Mouse (Mus musculus): ENCODE measurements around the gene Nr1d1. TPM values are rescaled to one million over a fixed set of nuclear protein-coding genes. Genes with fewer than 3 reads are reported as not detected.

Nr1d1 gene
- polyA plus RNA-seq, 1 experiment from 2014 or later: 0.93 TPM

DNA sequence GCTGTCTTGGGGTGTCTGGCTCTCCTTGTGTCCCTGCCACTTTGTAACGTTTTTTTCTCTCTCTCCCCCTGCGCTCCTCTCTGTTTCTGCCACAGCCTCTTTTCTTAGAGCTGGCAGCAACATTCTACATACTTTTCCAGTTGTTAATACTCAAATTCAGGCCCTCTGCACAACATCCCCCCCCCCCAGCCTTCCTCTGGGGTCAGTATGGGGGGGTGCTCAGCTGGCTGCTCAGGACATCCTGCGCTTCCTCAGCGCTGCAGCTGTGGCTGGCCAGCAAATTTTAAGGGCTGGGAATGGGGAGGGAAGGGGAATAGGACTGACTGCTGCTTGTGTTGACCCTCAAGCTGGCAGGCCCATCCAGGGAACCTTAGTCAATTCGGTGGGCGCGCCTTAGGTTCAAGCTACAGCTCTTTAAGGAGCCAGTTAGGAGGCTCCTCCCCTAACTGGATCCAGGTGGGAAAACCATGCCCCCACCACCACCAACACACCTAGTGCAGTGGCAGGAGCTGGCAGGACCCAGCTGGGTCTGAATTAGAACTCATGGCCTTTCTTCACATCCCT is 30.6 kb downstream of the Nr1d1 start:
- 37% methylated on average over 7 of the region's 7 CpGs for WGBS

GRCm38 (mm10) chr11:98743655-98744345 is 31.3 kb downstream of the Nr1d1 start:
- peak overlapping the region; percentile 53 for H3K4me2 ChIP-seq
- H3K4me3 ChIP-seq (ENCODE audit: low read depth, low read length): peak overlapping the region; percentile 73
- WGBS: 6% methylated on average over 9 of the region's 9 CpGs
- ATAC-seq (ENCODE audit: low FRiP score): peak; percentile 30; the same call in 1 of the 2 replicates
- H3K4me1 ChIP-seq (ENCODE audit: control insufficient read depth, insufficient read depth, low read length): peaks cover 70% of the 10 kb centered on the region
- H3K9me3 ChIP-seq (ENCODE audit: control insufficient read depth, low read length): no peaks in the 10 kb centered on the region
- H3K36me3 ChIP-seq (ENCODE audit: control insufficient read depth, insufficient read depth, low read length): no peaks in the 10 kb centered on the region
- DNase-seq (ENCODE audit: low spot score, missing footprints): peak; percentile 95
- no peaks in the 10 kb centered on the region for H3K27me3 ChIP-seq (ENCODE audit: control insufficient read depth, insufficient read depth, low read length)
- peak overlapping the region; percentile 90 for H3K9ac ChIP-seq (ENCODE audit: low read length)
- peak overlapping the region; percentile 93 for H3K27ac ChIP-seq (ENCODE audit: low read depth, low read length)

More for the DNA sequence above, 30.6 kb downstream of the Nr1d1 start:
- peak overlapping the region; percentile 73 for H3K4me3 ChIP-seq (ENCODE audit: low read depth, low read length)
- peak overlapping the region; percentile 93 for H3K27ac ChIP-seq (ENCODE audit: low read depth, low read length)
- H3K36me3 ChIP-seq (ENCODE audit: control insufficient read depth, insufficient read depth, low read length): no peaks in the 10 kb centered on the region
- H3K9ac ChIP-seq (ENCODE audit: low read length): peak overlapping the region; percentile 90
- ATAC-seq (ENCODE audit: low FRiP score): no peak
- no peak for DNase-seq (ENCODE audit: low spot score, missing footprints)
- peak overlapping the region; percentile 53 for H3K4me2 ChIP-seq
- H3K4me1 ChIP-seq (ENCODE audit: control insufficient read depth, insufficient read depth, low read length): peaks cover 75% of the 10 kb centered on the region
- H3K9me3 ChIP-seq (ENCODE audit: control insufficient read depth, low read length): no peaks in the 10 kb centered on the region
- H3K27me3 ChIP-seq (ENCODE audit: control insufficient read depth, insufficient read depth, low read length): no peaks in the 10 kb centered on the region

DNA sequence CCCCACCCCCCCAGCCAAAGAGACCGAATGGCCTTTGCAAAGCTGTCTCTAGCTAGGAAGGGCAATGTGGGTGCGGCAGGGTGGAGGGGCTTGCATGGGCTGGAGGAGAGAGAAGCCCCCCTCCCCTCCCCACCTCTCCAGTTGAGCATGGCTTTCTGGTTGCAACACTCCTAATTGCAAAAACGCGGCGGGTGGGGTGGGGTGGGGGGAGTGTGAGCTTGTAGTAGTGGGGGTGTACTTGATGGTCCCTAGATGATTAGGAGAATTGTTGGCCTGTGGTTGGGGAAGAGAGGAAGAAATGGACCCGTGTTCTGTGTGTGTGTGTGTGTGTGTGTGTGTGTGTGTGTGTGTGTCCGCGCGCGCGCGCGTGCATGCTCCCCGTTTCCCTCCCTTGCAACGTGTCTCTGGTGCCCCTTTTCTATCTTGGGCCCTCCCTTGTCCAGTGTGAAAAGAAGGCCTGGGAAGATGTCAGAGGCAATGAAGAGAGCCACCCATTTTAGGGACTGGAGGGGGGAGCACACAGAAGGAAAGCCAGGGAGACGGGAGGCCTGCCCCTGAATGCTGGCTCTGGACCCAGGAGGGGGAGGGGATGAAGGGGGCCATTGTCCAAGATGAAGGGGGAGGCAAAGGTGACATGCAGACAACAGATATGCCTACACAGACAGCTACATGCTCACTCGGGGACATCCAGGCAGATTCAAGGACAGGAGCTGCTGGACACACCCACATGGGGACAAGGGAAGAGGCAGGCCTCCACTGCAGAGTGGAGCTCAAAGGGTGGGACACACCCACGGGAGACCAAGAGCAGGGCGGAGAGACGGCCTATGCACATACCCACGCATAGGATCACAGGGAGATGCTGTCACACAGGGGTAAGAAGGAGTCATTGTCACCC is 32.5 kb downstream of the Nr1d1 start:
- 2% methylated on average over 21 of the region's 21 CpGs for whole genome bisulfite sequencing
- DNase-seq (ENCODE audit: low spot score, missing footprints) (peak; percentile 90), ATAC-seq (ENCODE audit: low FRiP score) (peak; percentile 5; the same call in 1 of the 2 replicates)
- peak overlapping the region; percentile 73 for H3K4me3 ChIP-seq (ENCODE audit: low read depth, low read length)
- H3K36me3 ChIP-seq (ENCODE audit: control insufficient read depth, insufficient read depth, low read length): no peaks in the 10 kb centered on the region
- H3K4me1 ChIP-seq (ENCODE audit: control insufficient read depth, insufficient read depth, low read length): peaks cover 61% of the 10 kb centered on the region
- peak overlapping the region; percentile 53 for H3K4me2 ChIP-seq
- peak overlapping the region; percentile 90 for H3K9ac ChIP-seq (ENCODE audit: low read length)
- no peaks in the 10 kb centered on the region for H3K27me3 ChIP-seq (ENCODE audit: control insufficient read depth, insufficient read depth, low read length)
- peak overlapping the region; percentile 93 for H3K27ac ChIP-seq (ENCODE audit: low read depth, low read length)
- no peaks in the 10 kb centered on the region for H3K9me3 ChIP-seq (ENCODE audit: control insufficient read depth, low read length)

GRCm38 (mm10) chr11:98741622-98742396 is 33.3 kb downstream of the Nr1d1 start:
- Histone ChIP-seq H3K27me3 (ENCODE audit: control insufficient read depth, insufficient read depth, low read length) (no peaks in the 10 kb centered on the region), H3K4me1 (ENCODE audit: control insufficient read depth, insufficient read depth, low read length) (peaks cover 54% of the 10 kb centered on the region), H3K4me2 (peak overlapping the region; percentile 53), H3K9me3 (ENCODE audit: control insufficient read depth, low read length) (no peaks in the 10 kb centered on the region), H3K27ac (ENCODE audit: low read depth, low read length) (peak overlapping the region; percentile 93), H3K4me3 (ENCODE audit: low read depth, low read length) (peak overlapping the region; percentile 73), H3K36me3 (ENCODE audit: control insufficient read depth, insufficient read depth, low read length) (no peaks in the 10 kb centered on the region), H3K9ac (ENCODE audit: low read length) (peak overlapping the region; percentile 90)
- ATAC-seq (ENCODE audit: low FRiP score) (peak; percentile 78), DNase-seq (ENCODE audit: low spot score, missing footprints) (peak; percentile 98)
- WGBS: under 1% methylated on average over 75 of the region's 86 CpGs

- peak overlapping the region; percentile 93 for H3K27ac ChIP-seq (ENCODE audit: low read depth, low read length)
- H3K9me3 ChIP-seq (ENCODE audit: control insufficient read depth, low read length): no peaks in the 10 kb centered on the region
- H3K27me3 ChIP-seq (ENCODE audit: control insufficient read depth, insufficient read depth, low read length): no peaks in the 10 kb centered on the region
- peak; percentile 0; the same call in 1 of the 2 replicates for ATAC-seq (ENCODE audit: low FRiP score)
- peak; percentile 93 for DNase-seq (ENCODE audit: low spot score, missing footprints)
- H3K4me3 ChIP-seq (ENCODE audit: low read depth, low read length): peak overlapping the region; percentile 73
- WGBS: under 1% methylated on average over 17 of the region's 17 CpGs
- H3K4me2 ChIP-seq: peak overlapping the region; percentile 53
- H3K4me1 ChIP-seq (ENCODE audit: control insufficient read depth, insufficient read depth, low read length): peaks cover 47% of the 10 kb centered on the region
- H3K9ac ChIP-seq (ENCODE audit: low read length): peak overlapping the region; percentile 90
- H3K36me3 ChIP-seq (ENCODE audit: control insufficient read depth, insufficient read depth, low read length): no peaks in the 10 kb centered on the region
Observed at GRCm38 (mm10) chr11:98741051-98741620, 34.0 kb downstream of the Nr1d1 start.

GRCm38 (mm10) chr11:98740393-98741050 is 34.6 kb downstream of the Nr1d1 start, which contains the start of gene Thra:
Gene Thra, plus strand, starts transcription at chr11:98740638.
- peak within 1 kb of the TSS; percentile 93 for H3K27ac ChIP-seq (ENCODE audit: low read depth, low read length)
- peak within 1 kb of the TSS; percentile 53 for H3K4me2 ChIP-seq
- peak; percentile 96 for DNase-seq (ENCODE audit: low spot score, missing footprints)
- WGBS: under 1% methylated on average over 22 of the region's 22 CpGs
- peaks cover 44% of the 10 kb centered on the region for H3K4me1 ChIP-seq (ENCODE audit: control insufficient read depth, insufficient read depth, low read length)
- peak within 1 kb of the TSS; percentile 90 for H3K9ac ChIP-seq (ENCODE audit: low read length)
- peak; percentile 22 for ATAC-seq (ENCODE audit: low FRiP score)
- no peaks in the 10 kb centered on the region for H3K36me3 ChIP-seq (ENCODE audit: control insufficient read depth, insufficient read depth, low read length)
- no peaks in the 10 kb centered on the region for H3K27me3 ChIP-seq (ENCODE audit: control insufficient read depth, insufficient read depth, low read length)
- peak within 1 kb of the TSS; percentile 73 for H3K4me3 ChIP-seq (ENCODE audit: low read depth, low read length)
- H3K9me3 ChIP-seq (ENCODE audit: control insufficient read depth, low read length): no peaks in the 10 kb centered on the region

GRCm38 (mm10) chr11:98740026-98740392 is 35.1 kb downstream of the Nr1d1 start:
- ATAC-seq (ENCODE audit: low FRiP score): no peak
- 14% methylated on average over 8 of the region's 8 CpGs for whole genome bisulfite sequencing
- H3K9ac ChIP-seq (ENCODE audit: low read length): peak overlapping the region; percentile 90

GRCm38 (mm10) chr11:98738925-98739324 is 36.2 kb downstream of the Nr1d1 start:
- no peak overlapping the region for H3K4me3 ChIP-seq (ENCODE audit: low read depth, low read length)
- no peak for DNase-seq (ENCODE audit: low spot score, missing footprints)
- no peak for ATAC-seq (ENCODE audit: low FRiP score)
- peak overlapping the region; percentile 47 for H3K9ac ChIP-seq (ENCODE audit: low read length)
- no peaks in the 10 kb centered on the region for H3K36me3 ChIP-seq (ENCODE audit: control insufficient read depth, insufficient read depth, low read length)
- H3K4me2 ChIP-seq: no peak overlapping the region
- H3K4me1 ChIP-seq (ENCODE audit: control insufficient read depth, insufficient read depth, low read length): peaks cover 30% of the 10 kb centered on the region
- 0 out of 2 replicates have a peak, but pooled peaks cover 2% of the 10 kb centered on the region for H3K9me3 ChIP-seq (ENCODE audit: control insufficient read depth, low read length)
- no peak overlapping the region for H3K27ac ChIP-seq (ENCODE audit: low read depth, low read length)
- WGBS: 58% methylated on average over 9 of the region's 9 CpGs
- no peaks in the 10 kb centered on the region for H3K27me3 ChIP-seq (ENCODE audit: control insufficient read depth, insufficient read depth, low read length)

More at GRCm38 (mm10) chr11:98740026-98740392, 35.1 kb downstream of the Nr1d1 start:
- Histone ChIP-seq H3K4me1 (ENCODE audit: control insufficient read depth, insufficient read depth, low read length) (peaks cover 41% of the 10 kb centered on the region), H3K27ac (ENCODE audit: low read depth, low read length) (peak overlapping the region; percentile 68), H3K9me3 (ENCODE audit: control insufficient read depth, low read length) (no peaks in the 10 kb centered on the region), H3K27me3 (ENCODE audit: control insufficient read depth, insufficient read depth, low read length) (no peaks in the 10 kb centered on the region), H3K36me3 (ENCODE audit: control insufficient read depth, insufficient read depth, low read length) (no peaks in the 10 kb centered on the region), H3K4me2 (peak overlapping the region; percentile 53), H3K4me3 (ENCODE audit: low read depth, low read length) (peak overlapping the region; percentile 73)
- DNase-seq (ENCODE audit: low spot score, missing footprints): no peak

All from midbrain, embryonic 11.5 days (tissue).